Mouse (Mus musculus): ENCODE results near the gene Phkg1. TPM values are rescaled to one million over a fixed set of nuclear protein-coding genes. Genes with fewer than 3 reads are reported as not detected.
"Not testable (repeated sequence)": the region's sequence is repeated elsewhere in the genome, so short reads cannot be mapped to it uniquely, and the experiment has no call there.

Gene Phkg1
- polyA plus RNA-seq, 1 experiment: 38.1 TPM

DNA sequence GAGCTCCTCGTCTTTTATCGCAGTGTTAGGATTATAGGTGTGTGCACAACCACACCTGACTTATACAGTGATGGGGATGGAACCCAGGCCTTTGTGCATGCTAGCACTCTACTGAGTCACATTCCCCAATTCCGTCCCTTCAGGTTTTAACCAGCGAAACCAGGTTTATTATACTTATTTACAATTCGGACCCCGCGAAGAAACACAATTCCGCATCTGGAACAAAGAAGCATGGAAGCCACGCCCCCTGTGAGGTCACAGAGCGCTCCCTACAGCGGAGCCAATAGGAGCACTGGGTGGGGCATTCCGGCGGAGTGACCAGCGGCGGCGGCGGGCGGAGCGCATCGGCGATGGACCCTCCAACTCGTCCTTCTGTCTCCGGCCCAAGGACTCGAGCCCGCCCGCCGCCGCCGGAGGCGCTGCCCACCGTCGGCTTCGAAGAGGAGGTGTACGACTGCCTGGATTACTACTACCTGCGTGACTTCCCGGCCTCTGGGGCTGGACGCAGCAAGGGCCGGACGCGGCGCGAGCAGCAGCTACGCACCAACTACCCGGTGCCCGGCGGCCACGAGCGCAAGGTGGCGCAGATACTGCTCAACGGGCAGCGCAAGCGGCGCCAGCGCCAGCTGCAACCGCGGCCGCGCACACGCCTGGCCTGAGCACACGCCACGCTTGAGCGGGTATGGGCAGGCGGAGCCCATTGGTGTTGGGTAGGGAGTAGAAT is 10.1 kb upstream of the Phkg1 start, which contains the start of gene Nupr1l:
Gene Nupr1l, plus strand, starts transcription at position 299 of the 724 bp plus-strand sequence.
- H3K4me3 ChIP-seq (ENCODE audit: insufficient read depth, low read length): peak within 1 kb of the TSS; percentile 78
- peak; percentile 70 for TF ChIP-seq POLR2A (IDR thresholded peaks at IDR 0.05; ENCODE audit: extremely low read depth, insufficient read depth, low read length)
- TF ChIP-seq CTCF (IDR thresholded peaks at IDR 0.05; ENCODE audit: extremely low read depth, insufficient read depth, low read length): no peak
- peak within 1 kb of the TSS; percentile 78 for H3K27ac ChIP-seq (ENCODE audit: insufficient read depth, low read length)
- no peaks in the 10 kb centered on the region for H3K4me1 ChIP-seq (ENCODE audit: control insufficient read depth, insufficient read depth, low read length)

DNA sequence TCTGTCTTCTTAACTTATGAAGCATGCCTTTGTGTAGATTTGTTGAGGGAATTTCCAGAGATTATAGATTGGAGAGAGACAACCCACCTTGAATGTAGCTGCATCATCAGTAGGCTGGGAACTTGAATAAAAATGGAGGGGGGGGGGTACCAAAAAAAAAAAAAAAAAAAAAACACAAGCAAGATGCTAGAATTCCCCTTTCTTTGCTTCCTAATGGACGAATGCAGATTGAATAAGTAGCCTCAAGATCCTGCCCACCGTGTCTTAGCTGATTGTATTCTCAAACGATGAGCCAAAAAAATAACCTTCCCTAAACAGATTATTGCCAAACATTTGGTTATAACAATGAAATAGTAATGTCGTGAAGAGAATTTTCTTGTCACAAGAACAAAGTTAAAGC is 9.4 kb upstream of the Phkg1 start:
- Histone ChIP-seq H3K27ac (ENCODE audit: insufficient read depth, low read length) (no peak overlapping the region), H3K4me3 (ENCODE audit: insufficient read depth, low read length) (peak overlapping the region; percentile 78; the same call in 1 of the 2 replicates), H3K4me1 (ENCODE audit: control insufficient read depth, insufficient read depth, low read length) (no peaks in the 10 kb centered on the region)
- TF ChIP-seq POLR2A (IDR thresholded peaks at IDR 0.05; ENCODE audit: extremely low read depth, insufficient read depth, low read length): no peak
- TF ChIP-seq CTCF (IDR thresholded peaks at IDR 0.05; ENCODE audit: extremely low read depth, insufficient read depth, low read length): no peak

DNA sequence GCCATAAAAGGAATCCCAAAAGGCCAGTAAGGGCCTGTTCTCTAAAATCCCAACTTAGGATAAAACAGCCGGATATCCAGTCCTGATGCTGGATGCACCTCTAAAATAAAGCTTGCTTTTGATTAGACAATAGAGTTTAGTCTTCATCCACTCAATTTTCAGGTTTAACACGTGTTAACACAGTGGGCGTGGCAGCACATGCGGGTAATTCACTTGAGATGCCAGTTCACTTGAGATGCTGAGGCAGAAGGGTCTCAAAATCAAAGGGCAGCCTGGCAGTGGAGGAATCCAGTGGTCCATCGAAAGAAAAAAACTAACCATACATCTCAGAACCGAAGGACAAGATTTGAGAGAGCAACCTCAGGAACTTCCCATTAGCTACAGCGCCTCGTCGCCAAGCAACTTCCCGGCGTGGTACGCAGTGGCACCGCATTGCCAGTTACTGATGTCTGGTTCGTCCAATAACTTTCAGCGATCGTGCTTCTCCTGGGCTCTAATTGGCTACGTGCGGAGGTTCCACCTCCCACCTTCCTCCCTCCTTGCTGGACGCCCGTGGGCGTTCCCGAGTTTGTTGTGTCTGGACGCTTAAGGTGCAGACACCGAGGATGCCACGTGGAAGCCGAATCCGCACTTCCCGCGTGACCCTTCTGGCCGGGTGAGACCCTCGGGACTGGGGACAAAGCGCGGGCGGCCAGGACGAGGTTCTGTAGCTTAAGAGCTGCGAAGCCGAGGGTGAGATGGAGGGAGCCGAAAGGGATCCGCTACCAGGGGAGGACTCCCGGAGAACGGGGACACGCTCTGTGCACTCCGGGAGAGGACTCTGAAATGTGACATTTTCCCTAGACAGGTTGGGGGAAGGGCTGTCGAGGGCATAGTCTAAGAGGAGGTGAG is 2.9 kb downstream of the Phkg1 start, which contains the start of gene Zbed5:
Gene Zbed5, plus strand, starts transcription at position 526 of the 891 bp plus-strand sequence.
- H3K4me3 ChIP-seq (ENCODE audit: insufficient read depth, low read length): peak within 1 kb of the TSS; percentile 50
- no peaks in the 10 kb centered on the region for H3K4me1 ChIP-seq (ENCODE audit: control insufficient read depth, insufficient read depth, low read length)
- H3K27ac ChIP-seq (ENCODE audit: insufficient read depth, low read length): no peak within 1 kb of the TSS
- TF ChIP-seq POLR2A (IDR thresholded peaks at IDR 0.05; ENCODE audit: extremely low read depth, insufficient read depth, low read length) (0 out of 2 replicates have a peak, but pooled peaks have one; percentile 30), CTCF (IDR thresholded peaks at IDR 0.05; ENCODE audit: extremely low read depth, insufficient read depth, low read length) (no peak)

DNA sequence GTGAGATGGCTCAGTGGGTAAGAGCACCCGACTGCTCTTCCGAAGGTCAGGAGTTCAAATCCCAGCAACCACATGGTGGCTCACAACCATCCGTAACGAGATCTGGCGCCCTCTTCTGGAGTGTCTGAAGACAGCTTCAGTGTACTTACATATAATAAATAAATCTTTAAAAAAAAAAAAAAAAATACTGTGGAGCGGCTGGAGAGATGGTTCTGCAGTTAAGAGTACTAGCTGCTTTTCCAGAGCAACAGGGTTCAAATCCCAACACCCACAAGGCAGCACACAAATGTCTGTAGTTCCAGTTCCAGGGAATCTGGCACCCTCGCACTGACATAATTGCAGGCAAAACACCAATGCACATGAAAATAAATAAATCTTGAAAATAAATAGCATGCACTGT is 8.0 kb downstream of the Phkg1 start:
- not testable (repeated sequence) for H3K4me1 ChIP-seq (ENCODE audit: control insufficient read depth, insufficient read depth, low read length); H3K4me3 ChIP-seq (ENCODE audit: insufficient read depth, low read length); H3K27ac ChIP-seq (ENCODE audit: insufficient read depth, low read length)

DNA sequence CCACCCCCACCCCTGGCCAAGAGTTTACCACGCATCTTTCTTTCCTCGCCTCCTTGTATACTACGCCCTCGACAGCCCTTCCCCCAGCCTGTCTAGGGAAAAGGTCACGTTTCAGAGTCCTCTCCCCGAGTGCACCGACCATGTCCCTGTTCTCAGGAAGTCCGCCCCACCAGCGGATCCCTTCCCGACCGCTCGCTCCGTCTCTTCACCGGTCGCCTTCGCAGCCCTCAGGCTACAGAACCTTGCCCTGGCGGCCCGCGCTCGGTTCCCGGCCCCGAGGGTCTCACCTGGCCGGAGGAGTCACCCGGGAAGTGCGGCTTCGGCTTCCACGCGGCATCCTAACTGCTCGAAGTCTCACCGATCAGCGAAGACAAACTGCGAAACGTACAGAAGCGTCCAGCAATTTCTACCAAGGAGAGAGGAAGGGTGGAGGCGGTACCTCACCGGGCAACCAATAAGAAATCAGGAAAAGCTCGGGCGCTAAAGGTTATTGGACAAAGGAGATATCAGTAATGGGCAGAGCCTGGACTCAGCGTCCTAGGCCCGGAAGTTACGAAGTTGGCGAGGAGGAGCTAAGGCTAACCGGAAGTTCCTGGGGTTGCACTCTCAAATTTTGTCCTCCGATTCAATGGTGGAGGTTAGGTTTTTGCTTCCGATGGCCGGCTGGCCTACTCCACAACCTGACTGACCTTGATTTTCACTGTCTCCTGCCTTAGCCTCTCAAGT is 11.3 kb downstream of the Phkg1 start, which contains the start of gene Chchd2:
Gene Chchd2, minus strand, starts transcription at position 560 of the 726 bp plus-strand sequence.
- Histone ChIP-seq H3K4me1 (ENCODE audit: control insufficient read depth, insufficient read depth, low read length) (no peaks in the 10 kb centered on the region; the same call in 1 of the 2 replicates), H3K27ac (ENCODE audit: insufficient read depth, low read length) (peak within 1 kb of the TSS; percentile 78), H3K4me3 (ENCODE audit: insufficient read depth, low read length) (peak within 1 kb of the TSS; percentile 85)
- TF ChIP-seq POLR2A (IDR thresholded peaks at IDR 0.05; ENCODE audit: extremely low read depth, insufficient read depth, low read length): peak; percentile 95
- TF ChIP-seq CTCF (IDR thresholded peaks at IDR 0.05; ENCODE audit: extremely low read depth, insufficient read depth, low read length): no peak

DNA sequence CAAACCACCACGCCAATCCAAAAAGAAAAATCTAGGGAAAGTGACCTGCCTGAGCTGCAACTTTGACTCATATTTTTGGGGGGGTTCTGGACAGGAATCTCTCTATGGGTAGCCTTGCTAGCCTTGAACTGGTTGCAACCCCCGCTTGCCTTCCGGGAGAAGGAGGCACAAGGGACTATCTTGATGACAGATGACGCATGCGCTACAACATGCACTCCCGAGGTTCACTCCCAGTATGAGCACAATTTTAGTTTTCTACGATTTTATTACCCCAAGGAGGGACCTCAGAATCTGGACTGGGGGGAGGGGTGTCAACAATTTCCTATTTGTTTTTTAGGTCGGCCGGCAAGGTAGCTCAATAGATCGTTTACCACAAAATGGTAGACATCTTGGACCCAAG is 12.1 kb downstream of the Phkg1 start:
- H3K4me3 ChIP-seq (ENCODE audit: insufficient read depth, low read length): peak overlapping the region; percentile 85
- no peaks in the 10 kb centered on the region; the same call in 1 of the 2 replicates for H3K4me1 ChIP-seq (ENCODE audit: control insufficient read depth, insufficient read depth, low read length)
- TF ChIP-seq CTCF (IDR thresholded peaks at IDR 0.05; ENCODE audit: extremely low read depth, insufficient read depth, low read length) (no peak), POLR2A (IDR thresholded peaks at IDR 0.05; ENCODE audit: extremely low read depth, insufficient read depth, low read length) (no peak)
- H3K27ac ChIP-seq (ENCODE audit: insufficient read depth, low read length): no peak overlapping the region

DNA sequence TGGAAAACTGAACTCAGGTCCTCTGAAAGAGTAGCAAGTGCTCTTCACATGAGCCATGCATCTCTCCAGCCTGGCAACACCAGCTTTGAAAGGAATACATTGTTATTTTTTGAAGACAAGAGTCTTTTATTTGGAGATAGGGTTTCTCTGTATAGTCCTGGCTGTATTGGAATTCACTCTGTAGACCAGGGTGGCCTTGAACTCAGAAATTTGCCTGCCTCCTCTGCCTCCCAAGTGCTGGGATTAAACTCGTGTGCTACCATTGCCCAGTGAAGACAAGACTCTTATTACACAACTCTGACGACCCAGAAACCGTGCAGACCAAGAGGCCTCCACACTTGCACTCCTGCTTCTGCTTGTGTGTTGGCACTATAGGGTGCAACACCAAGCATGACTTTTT is 18.5 kb downstream of the Phkg1 start:
- H3K4me1 ChIP-seq (ENCODE audit: control insufficient read depth, insufficient read depth, low read length): peaks cover 2% of the 10 kb centered on the region; the same call in 1 of the 2 replicates
- H3K4me3 ChIP-seq (ENCODE audit: insufficient read depth, low read length): no peak overlapping the region
- no peak overlapping the region for H3K27ac ChIP-seq (ENCODE audit: insufficient read depth, low read length)
- TF ChIP-seq CTCF (IDR thresholded peaks at IDR 0.05; ENCODE audit: extremely low read depth, insufficient read depth, low read length) (no peak), POLR2A (IDR thresholded peaks at IDR 0.05; ENCODE audit: extremely low read depth, insufficient read depth, low read length) (no peak)

DNA sequence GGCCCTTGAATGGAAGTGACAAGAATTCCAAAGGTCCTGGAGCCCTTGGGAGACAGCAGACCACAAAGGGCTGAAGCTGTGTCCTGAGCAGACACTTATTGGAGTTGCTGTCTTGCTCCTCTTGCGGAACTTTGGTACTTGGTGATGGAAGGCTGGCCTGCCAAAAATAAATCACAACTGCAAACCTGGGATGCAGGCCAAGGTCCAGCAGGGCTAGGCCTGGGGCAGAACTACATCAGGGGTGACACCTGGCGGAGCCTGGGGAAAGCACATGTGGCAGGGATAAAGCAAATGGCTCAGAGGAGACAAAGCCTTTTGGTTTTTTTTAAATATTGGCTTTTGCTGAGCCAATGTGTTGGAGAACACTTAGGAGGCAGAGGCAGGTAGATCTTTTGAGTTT is 19.4 kb downstream of the Phkg1 start:
- no peak overlapping the region for H3K4me3 ChIP-seq (ENCODE audit: insufficient read depth, low read length)
- peaks cover 2% of the 10 kb centered on the region; the same call in 1 of the 2 replicates for H3K4me1 ChIP-seq (ENCODE audit: control insufficient read depth, insufficient read depth, low read length)
- peak overlapping the region; percentile 16; the same call in 1 of the 2 replicates for H3K27ac ChIP-seq (ENCODE audit: insufficient read depth, low read length)
- TF ChIP-seq POLR2A (IDR thresholded peaks at IDR 0.05; ENCODE audit: extremely low read depth, insufficient read depth, low read length): no peak
- peak; percentile 32; the same call in 1 of the 2 replicates for TF ChIP-seq CTCF (IDR thresholded peaks at IDR 0.05; ENCODE audit: extremely low read depth, insufficient read depth, low read length)
